Mouse (Mus musculus): ENCODE data around the gene Gm45521.

Gene Gm45521

DNA sequence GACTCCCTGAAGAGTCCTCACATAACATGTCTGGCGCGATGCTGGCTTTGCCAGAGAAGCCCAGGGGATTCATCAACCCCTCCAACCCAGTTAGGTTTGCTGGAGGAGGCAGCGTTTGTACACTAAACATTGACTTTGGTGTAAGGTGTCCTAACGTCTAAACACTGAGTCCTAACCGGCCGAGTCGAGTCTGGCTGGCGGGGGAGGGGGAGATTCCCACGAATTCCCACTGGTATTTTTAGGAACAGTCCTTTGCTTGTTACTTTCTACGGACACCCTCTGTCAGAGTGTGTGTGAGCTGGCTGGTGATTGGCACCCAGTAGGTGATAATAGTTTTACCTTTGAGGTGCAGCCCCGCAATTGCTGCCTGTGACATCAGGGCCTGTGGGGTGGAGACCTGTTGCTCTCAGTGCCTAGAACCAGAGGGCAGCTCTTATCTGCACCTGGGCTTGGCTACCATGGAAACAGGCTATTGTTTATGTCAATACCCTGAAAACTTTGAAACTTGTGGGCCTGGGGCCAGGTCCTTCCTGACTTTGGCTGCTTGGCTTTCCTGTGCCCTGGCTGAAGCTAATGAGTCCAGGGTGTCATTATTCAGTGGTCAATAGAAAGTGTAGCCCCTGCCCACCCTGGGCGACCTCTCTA is 4.4 kb upstream of the Gm45521 start:
- no peak for DNase-seq (ENCODE audit: low read depth, low spot score)

DNA sequence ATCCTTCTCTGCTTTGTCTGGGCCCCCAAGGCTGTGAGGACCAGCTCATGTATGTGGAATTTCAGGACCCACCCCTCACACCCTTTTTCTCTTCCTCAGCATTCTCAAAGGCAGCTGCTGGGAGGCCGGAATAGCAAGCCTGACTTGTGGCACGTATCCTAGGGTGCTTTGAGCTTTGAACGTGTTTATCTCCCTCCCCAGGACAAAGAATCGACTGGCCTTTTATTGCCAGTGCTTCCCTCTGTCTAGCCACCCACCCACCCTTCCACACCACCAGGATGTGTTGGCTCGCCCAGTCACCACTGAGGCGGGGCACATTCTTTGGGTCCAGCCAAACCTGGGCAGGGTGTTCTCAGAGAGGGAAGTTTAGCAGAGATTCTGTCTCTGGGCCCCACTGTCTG is 3.0 kb upstream of the Gm45521 start:
- DNase-seq (ENCODE audit: low read depth, low spot score): no peak

DNA sequence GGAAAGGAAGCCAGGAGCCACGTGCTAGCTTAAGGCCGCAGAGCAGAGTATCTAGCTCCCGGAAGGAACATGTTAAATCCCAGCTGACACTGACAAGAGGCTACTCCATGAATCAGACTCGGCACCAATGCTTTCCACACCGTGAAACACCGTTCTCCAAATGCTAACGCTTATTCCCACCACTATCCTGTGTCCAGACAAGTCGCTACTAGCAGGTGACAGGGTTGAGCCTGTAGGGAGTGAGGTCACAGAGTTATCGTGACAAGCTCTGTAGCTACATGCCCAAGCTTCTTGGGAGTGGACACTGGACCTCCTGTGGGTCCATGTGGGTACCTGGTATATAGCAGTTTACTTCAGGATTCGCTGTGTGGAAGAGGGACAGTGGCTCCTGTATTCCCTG is 661 bp upstream of the Gm45521 start:
- DNase-seq (ENCODE audit: low read depth, low spot score): no peak

DNA sequence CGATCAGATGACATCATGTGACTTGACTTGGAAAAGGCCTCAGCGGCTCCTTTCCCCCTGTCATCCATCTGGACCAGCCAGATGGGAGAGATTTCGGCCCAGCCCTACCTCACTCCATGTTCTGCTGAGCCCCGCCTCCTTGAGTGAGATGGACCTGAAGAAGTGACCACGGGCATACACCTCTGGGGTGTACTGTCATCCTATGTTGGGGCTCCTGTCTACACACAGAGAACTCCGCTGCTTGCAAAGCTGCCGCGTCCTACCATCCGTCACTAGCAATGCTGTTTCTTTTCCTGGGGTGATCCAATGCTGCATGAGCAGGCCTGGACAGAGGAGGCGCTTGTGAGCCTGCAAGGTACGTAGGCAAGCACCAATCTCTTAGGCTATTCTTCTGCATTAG is 3.5 kb downstream of the Gm45521 start:
- no peak for DNase-seq (ENCODE audit: low read depth, low spot score)

DNA sequence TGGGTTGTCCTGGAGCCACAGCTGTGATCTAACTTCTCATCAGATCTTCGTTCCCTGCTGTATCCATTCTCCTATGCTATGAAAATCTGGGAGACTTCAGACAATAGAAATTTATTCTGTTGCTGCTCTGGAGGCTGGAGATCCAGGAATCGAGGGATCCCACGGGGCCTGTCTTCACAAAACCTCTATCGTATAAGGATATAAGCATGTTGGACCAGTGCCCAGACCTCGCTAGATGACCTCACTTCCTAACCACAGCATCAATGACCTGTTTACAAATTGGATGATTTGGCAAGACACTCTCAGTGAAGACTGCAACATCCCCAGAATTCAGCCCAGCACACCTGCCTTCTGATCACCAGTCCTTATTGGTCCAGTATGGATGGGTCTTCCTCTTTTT is 4.6 kb downstream of the Gm45521 start:
- DNase-seq (ENCODE audit: low read depth, low spot score): no peak

DNA sequence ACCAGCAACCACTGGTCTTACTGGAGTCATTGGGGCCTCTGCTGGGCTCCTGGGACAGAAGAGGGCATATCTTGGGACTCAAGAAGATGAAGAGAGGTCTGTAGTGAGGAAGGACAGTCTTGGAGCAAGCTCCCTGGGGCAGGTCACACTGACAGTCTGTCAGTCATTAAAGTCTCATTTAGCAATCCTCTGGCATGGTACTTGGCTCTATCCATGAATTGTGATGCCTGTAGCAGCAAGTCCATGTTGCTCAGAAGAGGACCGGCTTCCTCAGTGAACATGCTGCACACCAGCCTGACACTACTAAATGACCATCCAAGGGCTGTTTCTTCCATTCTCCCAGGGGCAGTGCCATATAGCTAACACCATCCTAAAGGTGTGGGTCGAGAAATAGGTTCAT is 5.5 kb downstream of the Gm45521 start:
- no peak for DNase-seq (ENCODE audit: low read depth, low spot score)

DNA sequence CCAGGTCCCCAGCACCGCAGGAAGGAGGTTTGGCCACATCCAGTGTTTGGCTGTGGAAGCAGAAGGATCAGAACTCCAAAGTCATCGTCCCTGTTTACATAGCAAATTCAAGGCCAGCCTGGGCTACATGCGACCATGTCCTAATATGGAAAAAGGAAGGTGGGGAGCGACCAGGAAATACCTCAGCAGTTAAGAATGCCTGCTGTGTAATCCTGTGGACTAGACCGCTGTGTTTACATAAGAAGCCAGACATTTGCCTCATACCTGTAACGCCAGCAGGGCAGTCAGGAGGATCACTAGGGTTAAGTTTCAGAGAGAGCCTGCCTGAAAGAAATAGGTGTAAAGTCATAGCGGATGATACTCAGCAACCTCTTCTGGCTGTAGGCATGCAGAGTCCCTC is 6.1 kb downstream of the Gm45521 start:
- no peak for DNase-seq (ENCODE audit: low read depth, low spot score)

DNA sequence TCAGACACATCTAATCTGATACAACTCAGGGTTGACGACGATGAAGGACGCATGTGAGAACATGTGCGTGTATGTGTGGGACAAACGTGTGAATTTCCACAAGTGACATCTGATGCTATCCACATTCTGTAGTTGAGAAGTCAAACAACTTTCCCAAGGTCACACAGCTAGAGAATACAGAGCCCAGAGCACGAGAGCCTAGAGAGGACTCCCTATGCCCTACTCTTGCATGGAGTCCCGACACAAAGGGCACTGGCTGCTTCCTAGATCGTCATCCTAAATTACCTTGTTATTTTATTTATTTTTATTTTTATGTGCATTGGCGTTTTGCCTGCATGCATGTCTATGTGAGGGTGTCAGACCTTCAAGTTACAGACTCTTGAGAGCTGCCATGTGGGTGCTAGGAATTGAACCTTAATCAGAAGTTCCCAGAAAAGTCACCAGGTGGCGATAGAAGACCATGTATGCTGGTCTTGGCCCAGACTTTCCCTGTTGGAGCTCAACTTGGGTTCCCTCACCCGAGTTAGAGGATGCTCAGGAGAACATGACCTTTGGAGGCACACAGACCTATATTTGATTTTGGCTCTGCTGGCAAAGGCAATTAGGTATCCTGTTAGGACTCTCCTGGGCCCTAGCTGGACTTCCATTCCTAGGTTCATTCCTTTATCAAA is 7.3 kb downstream of the Gm45521 start:
- DNase-seq (ENCODE audit: low read depth, low spot score): no peak

DNA sequence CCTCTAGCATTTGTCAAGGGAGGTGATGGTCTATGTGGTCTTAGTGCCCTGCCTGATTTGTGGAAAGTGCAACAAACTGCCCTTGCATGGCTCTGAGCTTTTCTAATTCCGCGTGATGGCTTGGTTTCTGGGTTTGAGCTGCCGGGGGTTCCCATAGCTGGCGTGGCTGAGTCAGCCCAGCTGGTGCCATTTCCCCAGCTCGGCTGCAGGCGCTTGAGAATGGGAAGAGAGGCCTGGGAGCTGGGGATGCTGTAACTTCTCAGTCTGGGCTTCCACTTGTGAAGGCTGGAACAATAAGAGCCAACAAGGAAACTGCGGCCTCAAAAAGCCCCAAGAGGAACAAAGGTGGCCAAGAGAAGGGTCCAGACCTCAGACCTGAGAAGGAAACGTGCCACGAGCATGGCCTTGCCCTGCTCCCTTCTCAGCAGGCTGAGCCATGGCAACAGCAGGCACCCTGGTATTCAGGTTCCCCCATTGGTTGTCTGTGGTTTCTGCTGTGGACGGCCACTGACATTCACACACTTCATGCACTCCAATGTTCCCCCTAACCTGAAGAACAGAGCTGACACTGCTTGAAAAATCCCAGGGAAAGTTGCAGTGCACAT is 14.9 kb downstream of the Gm45521 start:
- no peak for DNase-seq (ENCODE audit: low read depth, low spot score)

DNA sequence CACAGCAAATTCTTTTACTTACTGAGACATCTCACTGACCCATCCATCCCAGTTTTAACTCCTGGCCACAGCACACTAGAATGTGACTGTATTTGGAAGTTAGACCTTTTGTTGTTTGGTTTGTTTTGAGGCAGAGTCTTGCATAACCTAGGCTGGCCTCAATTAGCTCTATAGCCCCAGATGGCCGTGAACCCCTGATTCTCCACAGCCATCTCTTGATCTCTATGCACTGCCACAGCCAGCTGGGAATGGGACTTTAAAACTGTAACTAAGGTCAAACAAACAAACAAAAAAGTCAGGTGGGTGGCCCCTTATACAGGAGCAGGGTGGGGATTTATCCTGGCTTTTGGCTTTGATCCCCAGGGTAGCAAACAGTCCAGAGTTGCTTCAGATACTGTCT is 17.6 kb downstream of the Gm45521 start:
- DNase-seq (ENCODE audit: low read depth, low spot score): no peak

DNA sequence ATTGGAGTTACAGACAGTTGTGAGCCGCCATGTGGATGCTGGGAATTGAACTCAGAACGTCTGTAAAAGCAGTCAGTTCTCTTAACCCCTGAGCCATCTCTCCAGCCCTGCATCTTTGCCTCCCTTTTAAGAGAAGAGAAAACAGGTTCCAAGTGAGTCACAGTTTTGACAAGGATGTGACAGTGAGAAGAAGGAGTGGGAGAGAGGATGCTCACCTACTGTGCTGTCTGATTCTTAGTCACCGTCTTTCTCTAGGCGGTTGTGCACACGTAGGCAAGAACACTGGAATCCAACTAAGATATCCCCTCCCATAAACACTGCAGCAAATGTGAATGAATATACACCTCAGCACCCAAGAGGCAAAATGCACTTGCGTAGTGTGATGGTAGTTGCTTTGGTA is 18.1 kb downstream of the Gm45521 start:
- no peak for DNase-seq (ENCODE audit: low read depth, low spot score)

DNA sequence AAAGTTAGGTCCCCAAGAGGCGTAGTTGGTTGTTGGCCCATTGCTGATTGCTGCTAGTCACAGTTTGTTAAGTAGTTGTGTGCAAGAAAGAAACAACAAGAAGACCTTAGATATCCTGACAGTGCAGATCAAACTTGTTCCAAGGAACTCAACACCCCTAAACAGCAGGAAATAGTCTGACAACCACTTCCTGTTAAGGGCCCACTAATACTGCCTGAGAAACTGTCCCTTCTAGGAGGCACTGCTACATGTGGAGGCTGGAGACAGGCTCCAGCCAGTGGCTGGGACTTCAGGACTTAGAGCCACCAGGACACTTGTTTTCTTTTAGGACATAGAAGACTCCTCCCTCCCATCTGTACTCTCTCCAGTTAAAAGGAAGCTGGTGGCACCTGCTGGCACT is 20.4 kb downstream of the Gm45521 start:
- no peak for DNase-seq (ENCODE audit: low read depth, low spot score)

DNA sequence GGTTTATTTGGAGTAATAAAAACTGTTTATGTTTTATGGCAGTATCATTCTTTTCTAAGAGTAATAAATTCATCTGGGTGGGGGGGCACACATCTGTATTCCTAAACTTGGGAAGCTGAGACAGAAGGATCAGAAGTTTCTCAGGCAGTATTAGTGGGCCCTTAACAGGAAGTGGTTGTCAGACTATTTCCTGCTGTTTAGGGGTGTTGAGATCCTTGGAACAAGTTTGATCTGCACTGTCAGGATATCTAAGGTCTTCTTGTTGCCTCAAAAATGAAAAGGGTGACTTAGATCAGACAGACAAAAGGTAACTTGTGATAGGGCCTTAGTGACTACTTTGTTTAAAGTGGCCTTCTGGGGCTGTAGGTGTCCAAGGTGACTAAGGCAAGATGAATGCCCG is 21.1 kb downstream of the Gm45521 start:
- DNase-seq (ENCODE audit: low read depth, low spot score): no peak

DNA sequence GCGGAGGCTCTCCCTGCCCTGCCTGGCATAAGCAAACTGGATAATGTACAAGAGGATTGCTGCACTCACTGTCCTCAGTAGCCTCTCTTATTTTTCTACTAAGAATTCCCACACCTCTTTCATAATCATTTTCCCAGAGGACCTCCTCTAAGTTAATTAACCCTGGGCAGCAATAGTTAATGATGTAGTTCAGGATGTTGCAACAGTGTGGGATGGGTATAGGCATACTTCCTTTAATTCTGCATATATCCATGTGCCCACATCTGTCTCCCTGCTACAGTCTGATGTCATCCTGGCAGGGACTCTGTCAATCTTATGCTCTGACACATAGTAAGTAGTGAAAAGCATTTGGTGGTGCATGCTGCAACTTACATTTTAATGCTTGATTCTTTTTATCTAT is 24.1 kb downstream of the Gm45521 start:
- no peak for DNase-seq (ENCODE audit: low read depth, low spot score)

DNA sequence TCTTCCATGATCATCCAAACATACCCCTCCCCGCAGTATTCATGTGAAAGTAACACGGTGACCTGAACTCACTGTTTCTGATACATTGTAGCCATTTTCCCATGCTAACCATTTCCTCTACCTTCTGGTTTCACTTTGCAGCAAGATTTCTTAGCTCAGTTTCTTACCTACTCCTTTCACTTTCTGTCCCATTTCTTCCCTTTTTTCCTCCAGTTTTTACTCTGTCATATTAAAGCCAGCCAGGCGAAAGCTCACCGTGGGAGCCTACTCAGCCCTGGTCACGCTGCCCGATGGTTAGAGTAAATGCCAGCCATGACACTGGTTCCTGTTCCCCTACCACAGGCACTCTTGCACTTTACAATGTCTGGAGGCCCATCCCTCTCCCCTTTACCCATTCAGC is 29.8 kb downstream of the Gm45521 start:
- DNase-seq (ENCODE audit: low read depth, low spot score): no peak

DNA sequence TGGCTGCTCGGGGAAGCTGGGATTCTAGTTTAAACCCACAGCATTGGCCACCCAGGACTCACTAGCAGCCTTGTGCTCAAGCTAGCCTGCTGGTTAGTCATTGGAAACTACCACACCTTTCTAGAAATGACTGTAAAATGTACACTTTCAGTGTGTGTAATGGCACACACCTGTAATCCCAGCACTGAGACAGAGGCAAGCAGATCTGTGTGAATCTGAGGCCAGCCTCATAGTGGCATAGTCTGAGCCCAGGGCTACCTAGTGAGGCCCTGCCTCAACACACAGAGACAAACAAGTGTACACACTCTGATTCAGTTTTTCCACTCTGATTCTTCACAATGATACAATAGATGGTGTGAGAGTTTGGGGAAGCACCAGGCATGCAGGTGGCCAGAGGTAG is 32.3 kb downstream of the Gm45521 start:
- no peak for DNase-seq (ENCODE audit: low read depth, low spot score)

DNA sequence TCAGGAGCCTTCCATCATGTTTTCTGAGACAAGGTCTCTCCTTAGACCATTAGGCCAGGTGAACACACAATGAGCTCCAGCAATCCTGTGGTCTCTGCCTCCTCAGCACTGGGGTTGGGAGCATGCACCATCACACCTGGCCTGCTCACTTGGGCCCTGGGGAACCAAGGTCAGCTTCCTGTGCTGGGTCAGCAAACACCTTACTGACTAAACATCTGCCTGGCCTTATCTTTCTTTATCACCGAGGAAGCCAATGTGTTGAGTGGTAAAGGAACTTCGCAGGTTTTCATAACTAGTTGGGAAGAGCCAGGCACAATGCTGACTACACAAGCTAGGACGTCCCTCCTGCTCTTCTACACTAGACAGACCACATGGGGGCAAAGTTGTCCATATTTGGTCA is 32.9 kb downstream of the Gm45521 start:
- no peak for DNase-seq (ENCODE audit: low read depth, low spot score)

DNA sequence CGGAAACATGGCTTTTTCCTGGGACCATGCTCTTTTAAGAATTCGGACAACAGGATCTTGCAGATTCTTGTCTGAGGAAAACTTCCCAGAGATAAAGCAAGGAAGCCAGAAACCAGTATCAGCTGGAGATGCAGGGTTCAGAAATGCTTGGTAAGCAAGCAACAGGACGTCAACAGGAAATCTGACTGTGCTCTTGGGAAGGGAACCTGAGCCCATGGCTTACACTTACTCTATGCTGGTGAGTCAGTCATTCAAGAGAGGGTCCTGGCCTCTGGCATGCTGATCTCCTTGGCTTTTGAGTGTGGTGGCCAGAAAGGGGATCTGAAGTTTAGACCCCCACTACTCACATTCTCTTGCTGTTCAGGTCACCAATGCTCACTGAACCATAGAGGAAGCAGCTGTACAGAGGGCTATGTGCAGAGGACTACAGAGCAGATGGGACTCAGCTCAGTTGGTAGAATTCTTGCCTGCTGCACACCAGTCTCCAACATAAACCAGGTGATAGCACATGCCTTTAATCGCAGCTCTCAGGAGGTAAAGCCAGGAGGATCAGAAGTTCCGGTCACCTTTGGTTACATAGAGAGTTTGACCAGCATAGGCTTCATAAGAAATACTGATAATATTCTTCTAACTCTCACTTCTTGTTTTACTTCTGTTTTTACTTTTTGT is 34.2 kb downstream of the Gm45521 start:
- no peak for DNase-seq (ENCODE audit: low read depth, low spot score)

DNA sequence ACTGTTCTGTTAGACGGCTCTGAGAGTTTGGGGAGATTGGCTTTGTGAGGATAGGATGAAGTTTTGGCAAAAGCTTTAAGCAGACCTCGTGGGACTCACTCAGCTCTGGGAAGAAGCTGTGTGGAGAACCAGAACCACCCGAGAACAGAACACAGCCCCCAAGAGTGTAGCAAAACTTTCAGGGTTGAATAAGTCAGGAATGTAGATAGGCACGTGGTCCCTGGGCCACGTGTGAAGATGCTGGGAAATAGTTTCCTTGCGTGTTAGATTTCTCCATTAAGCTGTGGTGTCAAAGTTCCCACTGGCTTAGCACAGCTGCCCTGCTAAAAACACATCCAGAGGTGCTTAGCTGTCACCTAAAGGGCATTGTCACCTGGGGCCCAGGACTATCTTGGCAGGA is 35.1 kb downstream of the Gm45521 start:
- DNase-seq (ENCODE audit: low read depth, low spot score): no peak

DNA sequence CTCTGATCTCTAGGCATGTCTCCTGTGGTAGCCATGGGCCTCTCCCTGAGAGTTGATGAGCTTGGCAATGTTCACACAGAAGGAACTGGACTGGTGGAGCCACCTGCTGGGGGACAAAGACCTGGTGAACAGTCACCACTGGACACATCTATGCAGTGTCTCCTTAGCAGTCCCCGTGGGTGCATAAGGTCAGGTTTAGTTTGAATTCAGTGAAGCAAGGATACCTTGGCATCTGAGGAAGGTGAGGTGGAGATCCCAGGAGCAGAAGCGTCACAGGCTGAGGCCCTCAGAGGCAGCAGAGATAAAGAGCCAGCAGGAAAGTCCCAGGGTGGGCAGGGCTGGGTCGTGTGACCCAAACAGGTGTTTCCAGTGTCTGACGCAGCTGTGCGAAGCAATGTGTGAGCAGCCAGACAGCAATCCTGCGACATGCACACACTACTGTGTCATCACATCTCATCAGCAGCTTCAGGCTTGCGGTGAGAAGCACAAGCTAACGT is 37.2 kb downstream of the Gm45521 start, which contains the start of gene Dnase1l3:
TSS of gene Dnase1l3 (minus strand) at position 303 of the 497 bp plus-strand sequence.
- DNase-seq (ENCODE audit: low read depth, low spot score): no peak

DNA sequence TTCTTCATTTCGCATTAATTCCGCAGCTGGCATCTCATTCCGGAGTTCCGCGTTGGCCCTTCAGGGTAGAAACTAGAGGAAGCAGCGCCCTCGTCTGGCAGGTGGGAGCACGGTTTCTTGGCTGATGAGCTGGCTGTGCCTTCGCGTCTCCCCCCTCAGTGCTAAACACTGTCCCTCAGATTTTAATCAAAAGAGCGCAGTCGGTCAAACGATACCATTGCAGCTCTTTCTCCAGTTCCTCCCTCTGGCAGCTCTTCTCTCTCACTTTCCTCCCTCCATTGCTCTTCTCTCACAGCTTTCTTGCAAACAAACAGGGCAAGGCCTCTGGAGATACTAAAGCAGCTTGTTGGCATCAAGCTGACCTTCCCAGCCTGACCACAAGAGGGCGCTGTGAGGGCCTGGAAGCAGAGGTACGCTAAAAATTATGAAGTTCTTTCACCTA is 40.2 kb downstream of the Gm45521 start:
- DNase-seq (ENCODE audit: low read depth, low spot score): peak; percentile 25

DNA sequence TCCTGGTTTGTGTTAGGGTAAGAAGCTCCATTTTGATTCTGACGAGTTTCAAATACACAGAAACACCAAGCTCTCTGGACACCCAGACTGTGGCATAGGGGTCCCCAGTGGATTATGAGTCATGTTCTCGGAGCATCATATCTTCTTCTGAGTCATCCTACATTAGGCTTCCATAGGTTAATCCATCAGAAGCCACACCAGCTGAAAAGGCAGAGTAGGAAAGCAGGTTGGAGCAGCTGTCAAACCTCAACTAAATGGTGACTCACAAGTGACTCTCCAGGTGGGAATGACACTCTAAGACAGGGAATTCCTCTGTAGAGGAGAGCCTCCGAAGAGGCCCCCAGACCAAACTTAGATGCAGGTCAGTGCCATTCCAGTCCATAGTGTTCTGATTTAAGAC is 41.9 kb downstream of the Gm45521 start:
- DNase-seq (ENCODE audit: low read depth, low spot score): no peak

Data from c-Kit-negative CD71-positive TER-119-positive erythroid progenitor cells, embryonic 14.5 days (primary cell).